Mouse (Mus musculus): Measurements from ENCODE around the gene Cd40lg. TPM values are rescaled to one million over a fixed set of nuclear protein-coding genes. Genes with fewer than 3 reads are reported as not detected.

Cd40lg gene
- not detected in 2 replicates for polyA plus RNA-seq (2014; fragmentation: Nextera tagmentation; extraction: Ambion mirVana)

GRCm38 (mm10) chrX:57211876-57212275 is at the start of gene Cd40lg:
Gene Cd40lg (plus strand): TSS chrX:57212143.
- H3K27ac ChIP-seq (ENCODE audit: low read depth), result no peak within 1 kb of the TSS

GRCm38 (mm10) chrX:57166549-57166948 is 45.4 kb upstream of the Cd40lg start:
- Histone ChIP-seq H3K9ac (no peak overlapping the region), H3K4me3 (ENCODE audit: low read depth, low read length) (no peak overlapping the region), H3K27me3 (ENCODE audit: insufficient read depth, low read length) (no peaks in the 10 kb centered on the region), H3K27ac (ENCODE audit: low read depth) (no peak overlapping the region), H3K9me3 (ENCODE audit: low read depth, low read length) (no peaks in the 10 kb centered on the region), H3K4me1 (ENCODE audit: insufficient read depth) (no peaks in the 10 kb centered on the region), H3K4me2 (no peak overlapping the region), H3K36me3 (ENCODE audit: insufficient read depth) (no peaks in the 10 kb centered on the region)
- WGBS, result 74% methylated on average over 1 of the region's 1 CpGs
- no peak for DNase-seq
- no peak for TF ChIP-seq CTCF (IDR thresholded peaks at IDR 0.05; ENCODE audit: low read depth)
- ATAC-seq (ENCODE audit: insufficient read depth), result no peak

More at GRCm38 (mm10) chrX:57211876-57212275, at the start of gene Cd40lg:
- DNase-seq, result no peak
- TF ChIP-seq CTCF (IDR thresholded peaks at IDR 0.05; ENCODE audit: low read depth), result no peak
- 80% methylated on average over 9 of the region's 9 CpGs for WGBS
- Histone ChIP-seq H3K9ac (no peak within 1 kb of the TSS), H3K4me1 (ENCODE audit: insufficient read depth) (no peaks in the 10 kb centered on the region), H3K36me3 (ENCODE audit: insufficient read depth) (no peaks in the 10 kb centered on the region), H3K27me3 (ENCODE audit: insufficient read depth, low read length) (no peaks in the 10 kb centered on the region), H3K9me3 (ENCODE audit: low read depth, low read length) (no peaks in the 10 kb centered on the region), H3K4me3 (ENCODE audit: low read depth, low read length) (no peak within 1 kb of the TSS), H3K4me2 (no peak within 1 kb of the TSS)
- ATAC-seq (ENCODE audit: insufficient read depth), result no peak

GRCm38 (mm10) chrX:57171269-57171668 is 40.7 kb upstream of the Cd40lg start:
- no peak for ATAC-seq (ENCODE audit: insufficient read depth)
- no peak overlapping the region for H3K9ac ChIP-seq
- no peak for TF ChIP-seq CTCF (IDR thresholded peaks at IDR 0.05; ENCODE audit: low read depth)
- H3K27ac ChIP-seq (ENCODE audit: low read depth), result no peak overlapping the region
- DNase-seq, result peak; percentile 2
- H3K4me2 ChIP-seq, result no peak overlapping the region
- no peaks in the 10 kb centered on the region for H3K36me3 ChIP-seq (ENCODE audit: insufficient read depth)
- H3K4me3 ChIP-seq (ENCODE audit: low read depth, low read length), result no peak overlapping the region
- no peaks in the 10 kb centered on the region for H3K27me3 ChIP-seq (ENCODE audit: insufficient read depth, low read length)
- H3K4me1 ChIP-seq (ENCODE audit: insufficient read depth), result no peaks in the 10 kb centered on the region
- H3K9me3 ChIP-seq (ENCODE audit: low read depth, low read length), result no peaks in the 10 kb centered on the region

GRCm38 (mm10) chrX:57177225-57177779 is 34.6 kb upstream of the Cd40lg start:
- Histone ChIP-seq H3K36me3 (ENCODE audit: insufficient read depth) (no peaks in the 10 kb centered on the region), H3K9me3 (ENCODE audit: low read depth, low read length) (no peaks in the 10 kb centered on the region), H3K4me1 (ENCODE audit: insufficient read depth) (no peaks in the 10 kb centered on the region), H3K4me3 (ENCODE audit: low read depth, low read length) (no peak overlapping the region), H3K27me3 (ENCODE audit: insufficient read depth, low read length) (no peaks in the 10 kb centered on the region), H3K9ac (no peak overlapping the region), H3K4me2 (no peak overlapping the region), H3K27ac (ENCODE audit: low read depth) (no peak overlapping the region)
- 92% methylated on average over 13 of the region's 13 CpGs for WGBS
- TF ChIP-seq CTCF (IDR thresholded peaks at IDR 0.05; ENCODE audit: low read depth), result no peak
- DNase-seq (no peak), ATAC-seq (ENCODE audit: insufficient read depth) (no peak)

GRCm38 (mm10) chrX:57182470-57182869 is 29.5 kb upstream of the Cd40lg start:
- H3K4me1 ChIP-seq (ENCODE audit: insufficient read depth), result no peaks in the 10 kb centered on the region
- H3K27ac ChIP-seq (ENCODE audit: low read depth), result no peak overlapping the region
- H3K9ac ChIP-seq, result no peak overlapping the region
- no peak overlapping the region for H3K4me2 ChIP-seq
- no peak overlapping the region for H3K4me3 ChIP-seq (ENCODE audit: low read depth, low read length)
- no peaks in the 10 kb centered on the region for H3K9me3 ChIP-seq (ENCODE audit: low read depth, low read length)
- no peaks in the 10 kb centered on the region for H3K27me3 ChIP-seq (ENCODE audit: insufficient read depth, low read length)
- no peak for TF ChIP-seq CTCF (IDR thresholded peaks at IDR 0.05; ENCODE audit: low read depth)
- ATAC-seq (ENCODE audit: insufficient read depth) (no peak), DNase-seq (no peak)
- no peaks in the 10 kb centered on the region for H3K36me3 ChIP-seq (ENCODE audit: insufficient read depth)
- 89% methylated on average over 2 of the region's 2 CpGs for WGBS

GRCm38 (mm10) chrX:57183359-57183758 is 28.6 kb upstream of the Cd40lg start:
- no peak overlapping the region for H3K9ac ChIP-seq
- H3K36me3 ChIP-seq (ENCODE audit: insufficient read depth), result no peaks in the 10 kb centered on the region
- H3K4me1 ChIP-seq (ENCODE audit: insufficient read depth), result no peaks in the 10 kb centered on the region
- ATAC-seq (ENCODE audit: insufficient read depth) (no peak), DNase-seq (no peak)
- H3K4me3 ChIP-seq (ENCODE audit: low read depth, low read length), result no peak overlapping the region
- H3K27ac ChIP-seq (ENCODE audit: low read depth), result no peak overlapping the region
- H3K27me3 ChIP-seq (ENCODE audit: insufficient read depth, low read length), result no peaks in the 10 kb centered on the region
- H3K4me2 ChIP-seq, result no peak overlapping the region
- 87% methylated on average over 3 of the region's 3 CpGs for WGBS
- no peak for TF ChIP-seq CTCF (IDR thresholded peaks at IDR 0.05; ENCODE audit: low read depth)
- no peaks in the 10 kb centered on the region for H3K9me3 ChIP-seq (ENCODE audit: low read depth, low read length)

GRCm38 (mm10) chrX:57187301-57187700 is 24.6 kb upstream of the Cd40lg start:
- TF ChIP-seq CTCF (IDR thresholded peaks at IDR 0.05; ENCODE audit: low read depth), result no peak
- Histone ChIP-seq H3K4me1 (ENCODE audit: insufficient read depth) (no peaks in the 10 kb centered on the region), H3K4me3 (ENCODE audit: low read depth, low read length) (no peak overlapping the region), H3K9ac (no peak overlapping the region), H3K4me2 (no peak overlapping the region), H3K27ac (ENCODE audit: low read depth) (no peak overlapping the region), H3K27me3 (ENCODE audit: insufficient read depth, low read length) (no peaks in the 10 kb centered on the region), H3K36me3 (ENCODE audit: insufficient read depth) (no peaks in the 10 kb centered on the region), H3K9me3 (ENCODE audit: low read depth, low read length) (no peaks in the 10 kb centered on the region)
- 74% methylated on average over 8 of the region's 8 CpGs for WGBS
- no peak for ATAC-seq (ENCODE audit: insufficient read depth)
- no peak for DNase-seq

GRCm38 (mm10) chrX:57189335-57189734 is 22.6 kb upstream of the Cd40lg start:
- no peak for TF ChIP-seq CTCF (IDR thresholded peaks at IDR 0.05; ENCODE audit: low read depth)
- Histone ChIP-seq H3K4me1 (ENCODE audit: insufficient read depth) (no peaks in the 10 kb centered on the region), H3K4me3 (ENCODE audit: low read depth, low read length) (no peak overlapping the region), H3K27ac (ENCODE audit: low read depth) (no peak overlapping the region), H3K36me3 (ENCODE audit: insufficient read depth) (no peaks in the 10 kb centered on the region), H3K9ac (no peak overlapping the region), H3K27me3 (ENCODE audit: insufficient read depth, low read length) (no peaks in the 10 kb centered on the region), H3K9me3 (ENCODE audit: low read depth, low read length) (no peaks in the 10 kb centered on the region), H3K4me2 (no peak overlapping the region)
- DNase-seq (no peak), ATAC-seq (ENCODE audit: insufficient read depth) (no peak)
- 56% methylated on average over 5 of the region's 5 CpGs for WGBS
